Mouse (Mus musculus): ENCODE results near the gene Tmprss9.

DNA sequence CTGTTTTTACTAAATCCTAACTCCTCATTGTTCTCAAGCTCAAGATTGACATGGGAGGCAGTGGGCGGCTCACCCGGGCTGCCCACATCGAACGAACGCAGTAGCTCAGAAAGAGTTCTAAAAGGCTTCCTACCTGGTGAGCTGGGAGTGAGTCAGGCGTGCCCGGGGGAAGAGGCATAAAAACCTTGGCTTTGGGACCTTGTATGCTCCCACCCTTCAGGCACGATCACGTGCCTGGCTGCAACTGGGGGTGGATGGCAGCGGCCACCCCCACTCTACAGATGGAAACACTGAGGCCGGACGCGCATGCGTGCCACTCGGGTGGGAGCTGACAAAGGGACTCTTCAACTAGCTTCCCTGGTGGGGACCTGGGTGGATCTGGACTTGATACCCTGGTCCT, 29.3 kb upstream of the Tmprss9 start:
- no peak for TF ChIP-seq CTCF (IDR thresholded peaks at IDR 0.05; ENCODE audit: low read depth)
- TF ChIP-seq EP300 (optimal IDR thresholded peaks at IDR 0.05), result no peak
